Mouse (Mus musculus) embryo, embryonic 9.5 days (tissue): ENCODE measurements at regions not wholly inside any gene's neighbourhood (a gene's known extent, or its start where the extent isn't known, plus 50 kb on each side); places are given as distances from the start of the nearest gene placed in this dataset.

Source experiments
- DNase-seq: peaks from one replicate; pipeline ENCODE4 v3.0.0-alpha.2; 2017; ENCODE audit errors: extremely low spot score

GRCm38 (mm10) chr3:144324974-144325373 lies 120.0 kb upstream of the Lmo4 start:
- DNase-seq, result no peak

GRCm38 (mm10) chr3:144323524-144323923 lies 118.5 kb upstream of the Lmo4 start:
- DNase-seq, result no peak

GRCm38 (mm10) chr3:144319468-144320205 lies 114.6 kb upstream of the Lmo4 start:
- no peak for DNase-seq

GRCm38 (mm10) chr3:144318761-144319467 lies 113.9 kb upstream of the Lmo4 start:
- no peak for DNase-seq

GRCm38 (mm10) chr3:144310748-144311147 lies 105.7 kb upstream of the Lmo4 start:
- no peak for DNase-seq

GRCm38 (mm10) chr3:144308616-144309015 lies 103.6 kb upstream of the Lmo4 start:
- DNase-seq, result no peak

- DNase-seq, result no peak
These were observed 102.5 kb upstream of the Lmo4 start for GRCm38 (mm10) chr3:144307557-144307956.

GRCm38 (mm10) chr3:144305456-144305855 lies 100.4 kb upstream of the Lmo4 start:
- no peak for DNase-seq

- no peak for DNase-seq
These were observed 99.9 kb upstream of the Lmo4 start for GRCm38 (mm10) chr3:144304924-144305323.

- DNase-seq, result no peak
These were observed 97.6 kb upstream of the Lmo4 start for GRCm38 (mm10) chr3:144302626-144303025.

- no peak for DNase-seq
These were observed 96.0 kb upstream of the Lmo4 start for GRCm38 (mm10) chr3:144301068-144301467.

GRCm38 (mm10) chr3:144299239-144299638 lies 94.2 kb upstream of the Lmo4 start:
- DNase-seq, result no peak

- DNase-seq, result no peak
These were observed 84.5 kb upstream of the Lmo4 start for GRCm38 (mm10) chr3:144289489-144289888.

- DNase-seq, result no peak
These were observed 81.1 kb upstream of the Lmo4 start for GRCm38 (mm10) chr3:144286100-144286499.

- DNase-seq, result no peak
These were observed 79.3 kb upstream of the Lmo4 start for GRCm38 (mm10) chr3:144284326-144284725.

GRCm38 (mm10) chr3:144273115-144273514 lies 68.1 kb upstream of the Lmo4 start:
- no peak for DNase-seq

- no peak for DNase-seq
These were observed 65.2 kb upstream of the Lmo4 start for GRCm38 (mm10) chr3:144270206-144270605.

- DNase-seq, result no peak
These were observed 59.5 kb upstream of the Lmo4 start for GRCm38 (mm10) chr3:144264554-144264953.

GRCm38 (mm10) chr3:144260886-144261285 lies 55.9 kb upstream of the Lmo4 start:
- no peak for DNase-seq

- DNase-seq, result no peak
These were observed 52.9 kb upstream of the Lmo4 start for GRCm38 (mm10) chr3:144257714-144258517.

GRCm38 (mm10) chr3:144257196-144257595 lies 52.2 kb upstream of the Lmo4 start:
- no peak for DNase-seq
